Mouse (Mus musculus) brain, embryonic 14.5 days (tissue): ENCODE results near the gene Zbtb8os.

ENCODE experiments used
- CTCF ChIP-seq: fragments of 200-500 bp; IDR thresholded peaks from 2 replicates; pipeline ENCODE4 v1.5.1; 2012; ENCODE audit warnings: inconsistent platforms, mild to moderate bottlenecking, moderate library complexity, borderline replicate concordance; ENCODE audit not compliant: insufficient read depth, insufficient read length; ENCODE audit errors: extremely low read depth
- POLR2A ChIP-seq: fragments of 200-500 bp; IDR thresholded peaks from 2 replicates; pipeline ENCODE4 v1.6.1; 2012; ENCODE audit warnings: mild to moderate bottlenecking, inconsistent platforms, borderline replicate concordance; ENCODE audit not compliant: poor library complexity, insufficient read depth, insufficient read length, severe bottlenecking; ENCODE audit errors: extremely low read depth

GRCm38 (mm10) chr4:129323491-129323890 lies 12.0 kb upstream of the Zbtb8os start:
- no peak for TF ChIP-seq CTCF
- TF ChIP-seq POLR2A, result no peak
